Mouse (Mus musculus) forebrain, embryonic 16.5 days (tissue): ENCODE results near the gene Erbb2. TPM values are rescaled to one million over a fixed set of nuclear protein-coding genes. Genes with fewer than 3 reads are reported as not detected.

Experiments used
- ATAC-seq: fragments of 200-750 bp; cut with Nextera tagmentation; 2 replicates; pipeline ENCODE4 v1.8.0; 2017; ENCODE audit warnings: mild to moderate bottlenecking, moderate library complexity
- H3K27ac ChIP-seq: fragments of 300-500 bp; sonication (generic); 2 replicates; pipeline ENCODE4 v1.5.1; 2014; ENCODE audit warnings: low read length, control low read depth
- H3K27me3 ChIP-seq: fragments of 300-500 bp; sonication (generic); replicated peaks from 2 replicates; pipeline ENCODE4 v1.6.1; 2014; ENCODE audit warnings: low read length; ENCODE audit not compliant: control insufficient read depth, insufficient read depth
- H3K36me3 ChIP-seq: fragments of 300-500 bp; sonication (generic); 2 replicates; pipeline ENCODE4 v1.6.1; 2014; ENCODE audit not compliant: control insufficient read depth, insufficient read depth
- H3K4me1 ChIP-seq: fragments of 300-500 bp; sonication (generic); replicated peaks from 2 replicates; pipeline ENCODE4 v1.6.1; 2014; ENCODE audit warnings: low read length; ENCODE audit not compliant: control insufficient read depth, insufficient read depth
- H3K4me2 ChIP-seq: fragments of 300-500 bp; sonication (generic); 2 replicates; pipeline ENCODE4 v1.6.1; 2014; ENCODE audit warnings: mild to moderate bottlenecking, low read length, control low read depth
- H3K4me3 ChIP-seq: fragments of 300-500 bp; sonication (generic); replicated peaks from 2 replicates; pipeline ENCODE4 v1.5.1; 2014; ENCODE audit warnings: mild to moderate bottlenecking, low read length, control low read depth
- H3K9ac ChIP-seq: fragments of 300-500 bp; sonication (generic); replicated peaks from 2 replicates; pipeline ENCODE4 v1.6.1; 2014; ENCODE audit warnings: low read depth, low read length, control low read depth
- H3K9me3 ChIP-seq: fragments of 300-500 bp; sonication (generic); 2 replicates; pipeline ENCODE4 v1.6.1; 2016; ENCODE audit warnings: low read length; ENCODE audit not compliant: control insufficient read depth
- WGBS: fragments of 180-500 bp; shearing (Covaris S2); extraction: QIAGEN DNeasy Blood & Tissue Kit; methylation state at CpG from one replicate; pipeline ENCODE4 v1.1.7; 2014; 5-methylcytosine and 5-hydroxymethylcytosine counted together
- polyA plus RNA-seq: library from polyadenylated mRNA; unstranded; fragments of >200 nt; fragmentation: Nextera tagmentation; extraction: Ambion mirVana; gene quantifications from 2 replicates; pipeline ENCODE4 v1.2.1, GENCODE M21; 2015

Erbb2 gene
- polyA plus RNA-seq, 1 experiment from 2014 or later: 4.9 TPM

GRCm38 (mm10) chr11:98469761-98470714, 57.8 kb downstream of the Erbb2 start:
- Histone ChIP-seq H3K4me1 (no peaks in the 10 kb centered on the region), H3K27ac (no peak overlapping the region), H3K36me3 (no peaks in the 10 kb centered on the region), H3K4me2 (no peak overlapping the region), H3K9ac (no peak overlapping the region), H3K4me3 (no peak overlapping the region), H3K9me3 (no peaks in the 10 kb centered on the region), H3K27me3 (no peaks in the 10 kb centered on the region)
- ATAC-seq: no peak
- 84% methylated on average over 22 of the region's 22 CpGs for WGBS

DNA sequence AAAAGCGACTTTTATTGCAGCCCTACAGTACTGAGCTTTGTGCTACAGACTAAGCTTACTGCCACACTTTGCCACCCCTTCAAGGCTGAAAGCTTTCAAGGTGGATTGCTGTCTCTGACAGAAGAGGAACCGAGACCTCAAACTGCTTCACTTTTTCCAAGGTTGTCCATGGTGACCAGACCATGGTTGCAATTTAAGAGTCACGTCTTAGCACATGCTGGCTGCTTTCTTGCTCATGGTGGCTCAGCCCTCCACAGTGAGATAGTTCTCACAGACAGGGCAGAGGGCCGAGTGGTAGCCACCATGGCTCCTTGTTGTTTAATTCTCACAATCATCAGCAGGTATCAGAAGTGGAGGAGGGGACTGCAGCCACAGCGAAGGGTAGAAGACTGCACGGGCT, 58.5 kb downstream of the Erbb2 start:
- Histone ChIP-seq H3K27ac (no peak overlapping the region), H3K4me1 (no peaks in the 10 kb centered on the region), H3K27me3 (no peaks in the 10 kb centered on the region), H3K9me3 (no peaks in the 10 kb centered on the region), H3K4me3 (no peak overlapping the region), H3K36me3 (no peaks in the 10 kb centered on the region), H3K4me2 (no peak overlapping the region), H3K9ac (no peak overlapping the region)
- 81% methylated on average over 6 of the region's 6 CpGs for WGBS
- ATAC-seq: no peak

GRCm38 (mm10) chr11:98472696-98473095, 60.4 kb downstream of the Erbb2 start:
- no peaks in the 10 kb centered on the region for H3K9me3 ChIP-seq
- H3K36me3 ChIP-seq: no peaks in the 10 kb centered on the region
- ATAC-seq: no peak
- no peak overlapping the region for H3K27ac ChIP-seq
- no peaks in the 10 kb centered on the region for H3K27me3 ChIP-seq
- H3K4me3 ChIP-seq: no peak overlapping the region
- no peak overlapping the region for H3K4me2 ChIP-seq
- H3K9ac ChIP-seq: no peak overlapping the region
- no peaks in the 10 kb centered on the region for H3K4me1 ChIP-seq
- WGBS: 42% methylated on average over 4 of the region's 4 CpGs

GRCm38 (mm10) chr11:98473916-98474479, 61.7 kb downstream of the Erbb2 start:
- no peaks in the 10 kb centered on the region for H3K27me3 ChIP-seq
- H3K36me3 ChIP-seq: no peaks in the 10 kb centered on the region
- H3K4me1 ChIP-seq: no peaks in the 10 kb centered on the region
- ATAC-seq: no peak
- 60% methylated on average over 8 of the region's 8 CpGs for whole genome bisulfite sequencing
- H3K27ac ChIP-seq: no peak overlapping the region
- no peaks in the 10 kb centered on the region for H3K9me3 ChIP-seq
- H3K4me2 ChIP-seq: no peak overlapping the region
- no peak overlapping the region for H3K4me3 ChIP-seq
- no peak overlapping the region for H3K9ac ChIP-seq

DNA sequence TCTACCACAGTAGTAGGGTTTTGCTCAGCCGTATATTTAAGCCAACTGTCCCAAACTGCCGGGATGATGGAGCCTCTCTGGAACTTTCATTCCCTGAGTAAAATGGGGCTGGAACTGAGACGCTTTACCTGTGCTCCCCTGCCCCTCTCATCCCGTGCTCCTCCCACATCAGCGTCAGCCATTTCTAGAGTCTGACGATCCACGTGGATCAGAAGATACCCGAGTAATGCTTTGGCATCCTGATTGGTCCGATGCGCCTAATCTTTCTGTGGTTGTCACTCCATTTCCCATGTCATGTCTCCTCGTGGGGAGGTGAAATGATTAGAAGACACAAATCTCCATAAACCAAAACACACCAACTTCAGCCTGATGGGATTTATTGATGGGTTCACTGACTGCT, 62.7 kb downstream of the Erbb2 start:
- Histone ChIP-seq H3K27ac (no peak overlapping the region), H3K4me2 (no peak overlapping the region), H3K27me3 (no peaks in the 10 kb centered on the region), H3K4me3 (no peak overlapping the region), H3K9ac (no peak overlapping the region), H3K36me3 (no peaks in the 10 kb centered on the region), H3K9me3 (no peaks in the 10 kb centered on the region), H3K4me1 (no peaks in the 10 kb centered on the region)
- WGBS: 89% methylated on average over 11 of the region's 11 CpGs
- ATAC-seq: no peak

GRCm38 (mm10) chr11:98475630-98476433, 63.6 kb downstream of the Erbb2 start:
- no peaks in the 10 kb centered on the region for H3K9me3 ChIP-seq
- H3K36me3 ChIP-seq: no peaks in the 10 kb centered on the region
- ATAC-seq: no peak
- no peak overlapping the region for H3K27ac ChIP-seq
- no peaks in the 10 kb centered on the region for H3K4me1 ChIP-seq
- no peaks in the 10 kb centered on the region for H3K27me3 ChIP-seq
- H3K9ac ChIP-seq: no peak overlapping the region
- WGBS: 90% methylated on average over 9 of the region's 9 CpGs
- H3K4me3 ChIP-seq: no peak overlapping the region
- no peak overlapping the region for H3K4me2 ChIP-seq

GRCm38 (mm10) chr11:98476434-98476807, 64.2 kb downstream of the Erbb2 start:
- Histone ChIP-seq H3K27me3 (no peaks in the 10 kb centered on the region), H3K36me3 (no peaks in the 10 kb centered on the region), H3K4me1 (no peaks in the 10 kb centered on the region), H3K4me3 (no peak overlapping the region), H3K4me2 (no peak overlapping the region), H3K27ac (no peak overlapping the region), H3K9me3 (no peaks in the 10 kb centered on the region), H3K9ac (no peak overlapping the region)
- WGBS: 89% methylated on average over 4 of the region's 4 CpGs
- ATAC-seq: no peak

- H3K9ac ChIP-seq: no peak overlapping the region
- no peaks in the 10 kb centered on the region for H3K4me1 ChIP-seq
- no peak overlapping the region for H3K4me3 ChIP-seq
- ATAC-seq: no peak
- no peak overlapping the region for H3K4me2 ChIP-seq
- no peaks in the 10 kb centered on the region for H3K9me3 ChIP-seq
- 75% methylated on average over 14 of the region's 14 CpGs for WGBS
- no peaks in the 10 kb centered on the region for H3K36me3 ChIP-seq
- no peaks in the 10 kb centered on the region for H3K27me3 ChIP-seq
- no peak overlapping the region for H3K27ac ChIP-seq
These were observed 64.9 kb downstream of the Erbb2 start for GRCm38 (mm10) chr11:98477011-98477701.
